Mouse (Mus musculus): ENCODE measurements at regions not wholly inside any gene's neighbourhood (a gene's known extent, or its start where the extent isn't known, plus 50 kb on each side); places are given as distances from the start of the nearest gene placed in this dataset.
A peak's percentile ranks its signal among the peaks of the same experiment; 100 is the strongest.

GRCm38 (mm10) chr12:98005671-98006469 is 253.4 kb downstream of the Galc start:
- Histone ChIP-seq H3K4me3 (ENCODE audit: low read length) (no peak overlapping the region), H3K9me3 (ENCODE audit: control insufficient read depth, low read length) (no peaks in the 10 kb centered on the region), H3K4me2 (replicated peaks; ENCODE audit: low read depth, low read length) (no peak overlapping the region), H3K4me1 (ENCODE audit: control insufficient read depth, insufficient read depth, low read length) (peaks cover 7% of the 10 kb centered on the region; the same call in 1 of the 2 replicates), H3K27ac (ENCODE audit: low read depth, low read length) (peak overlapping the region; percentile 64), H3K27me3 (ENCODE audit: control insufficient read depth, insufficient read depth, low read length) (no peaks in the 10 kb centered on the region), H3K36me3 (ENCODE audit: control insufficient read depth, insufficient read depth, low read length) (no peaks in the 10 kb centered on the region), H3K9ac (ENCODE audit: low read depth, low read length) (no peak overlapping the region)
- ATAC-seq (ENCODE audit: low FRiP score, low TSS enrichment) = peak; percentile 82; the same call in 1 of the 2 replicates
- WGBS = 49% methylated on average over 5 of the region's 5 CpGs

GRCm38 (mm10) chr12:98002217-98002616 is 257.0 kb downstream of the Galc start:
- 29% methylated on average over 5 of the region's 5 CpGs for WGBS
- no peak overlapping the region for H3K27ac ChIP-seq (ENCODE audit: low read depth, low read length)
- no peaks in the 10 kb centered on the region for H3K27me3 ChIP-seq (ENCODE audit: control insufficient read depth, insufficient read depth, low read length)
- H3K4me3 ChIP-seq (ENCODE audit: low read length) = no peak overlapping the region
- no peaks in the 10 kb centered on the region for H3K36me3 ChIP-seq (ENCODE audit: control insufficient read depth, insufficient read depth, low read length)
- no peaks in the 10 kb centered on the region for H3K9me3 ChIP-seq (ENCODE audit: control insufficient read depth, low read length)
- ATAC-seq (ENCODE audit: low FRiP score, low TSS enrichment) = peak; percentile 53; the same call in 1 of the 2 replicates
- H3K4me1 ChIP-seq (ENCODE audit: control insufficient read depth, insufficient read depth, low read length) = peaks cover 7% of the 10 kb centered on the region; the same call in 1 of the 2 replicates
- no peak overlapping the region for H3K4me2 ChIP-seq (replicated peaks; ENCODE audit: low read depth, low read length)
- no peak overlapping the region for H3K9ac ChIP-seq (ENCODE audit: low read depth, low read length)

GRCm38 (mm10) chr12:97994884-97995283 is 264.4 kb downstream of the Galc start:
- Histone ChIP-seq H3K9ac (ENCODE audit: low read depth, low read length) (no peak overlapping the region), H3K4me2 (replicated peaks; ENCODE audit: low read depth, low read length) (no peak overlapping the region), H3K4me1 (ENCODE audit: control insufficient read depth, insufficient read depth, low read length) (no peaks in the 10 kb centered on the region), H3K27me3 (ENCODE audit: control insufficient read depth, insufficient read depth, low read length) (no peaks in the 10 kb centered on the region), H3K36me3 (ENCODE audit: control insufficient read depth, insufficient read depth, low read length) (no peaks in the 10 kb centered on the region), H3K4me3 (ENCODE audit: low read length) (no peak overlapping the region), H3K9me3 (ENCODE audit: control insufficient read depth, low read length) (no peaks in the 10 kb centered on the region), H3K27ac (ENCODE audit: low read depth, low read length) (no peak overlapping the region)
- ATAC-seq (ENCODE audit: low FRiP score, low TSS enrichment) = no peak
- WGBS = 64% methylated on average over 1 of the region's 1 CpGs

- no peak for ATAC-seq (ENCODE audit: low FRiP score, low TSS enrichment)
- WGBS = 91% methylated on average over 3 of the region's 3 CpGs
- no peaks in the 10 kb centered on the region for H3K9me3 ChIP-seq (ENCODE audit: control insufficient read depth, low read length)
Measured at GRCm38 (mm10) chr12:97993937-97994336, 265.3 kb downstream of the Galc start.

GRCm38 (mm10) chr12:97983390-97983789 is 275.9 kb downstream of the Galc start:
- Histone ChIP-seq H3K27me3 (ENCODE audit: control insufficient read depth, insufficient read depth, low read length) (no peaks in the 10 kb centered on the region), H3K4me3 (ENCODE audit: low read length) (no peak overlapping the region), H3K4me2 (replicated peaks; ENCODE audit: low read depth, low read length) (no peak overlapping the region), H3K9ac (ENCODE audit: low read depth, low read length) (no peak overlapping the region), H3K27ac (ENCODE audit: low read depth, low read length) (no peak overlapping the region), H3K36me3 (ENCODE audit: control insufficient read depth, insufficient read depth, low read length) (no peaks in the 10 kb centered on the region), H3K9me3 (ENCODE audit: control insufficient read depth, low read length) (no peaks in the 10 kb centered on the region), H3K4me1 (ENCODE audit: control insufficient read depth, insufficient read depth, low read length) (no peaks in the 10 kb centered on the region)
- 100% methylated on average over 1 of the region's 1 CpGs for WGBS
- no peak for ATAC-seq (ENCODE audit: low FRiP score, low TSS enrichment)

More at GRCm38 (mm10) chr12:97993937-97994336, 265.3 kb downstream of the Galc start:
- Histone ChIP-seq H3K4me3 (ENCODE audit: low read length) (no peak overlapping the region), H3K4me2 (replicated peaks; ENCODE audit: low read depth, low read length) (no peak overlapping the region), H3K27me3 (ENCODE audit: control insufficient read depth, insufficient read depth, low read length) (no peaks in the 10 kb centered on the region), H3K4me1 (ENCODE audit: control insufficient read depth, insufficient read depth, low read length) (no peaks in the 10 kb centered on the region), H3K9ac (ENCODE audit: low read depth, low read length) (no peak overlapping the region), H3K27ac (ENCODE audit: low read depth, low read length) (no peak overlapping the region), H3K36me3 (ENCODE audit: control insufficient read depth, insufficient read depth, low read length) (no peaks in the 10 kb centered on the region)

- Histone ChIP-seq H3K36me3 (ENCODE audit: control insufficient read depth, insufficient read depth, low read length) (no peaks in the 10 kb centered on the region), H3K4me2 (replicated peaks; ENCODE audit: low read depth, low read length) (no peak overlapping the region), H3K9me3 (ENCODE audit: control insufficient read depth, low read length) (no peaks in the 10 kb centered on the region), H3K27ac (ENCODE audit: low read depth, low read length) (no peak overlapping the region), H3K27me3 (ENCODE audit: control insufficient read depth, insufficient read depth, low read length) (no peaks in the 10 kb centered on the region), H3K4me3 (ENCODE audit: low read length) (no peak overlapping the region), H3K4me1 (ENCODE audit: control insufficient read depth, insufficient read depth, low read length) (no peaks in the 10 kb centered on the region), H3K9ac (ENCODE audit: low read depth, low read length) (no peak overlapping the region)
- no peak for ATAC-seq (ENCODE audit: low FRiP score, low TSS enrichment)
- WGBS = 87% methylated on average over 3 of the region's 3 CpGs
Measured at GRCm38 (mm10) chr12:97978668-97979067, 280.6 kb downstream of the Galc start.

GRCm38 (mm10) chr12:97978178-97978651 is 281.0 kb downstream of the Galc start:
- no peak overlapping the region for H3K9ac ChIP-seq (ENCODE audit: low read depth, low read length)
- 73% methylated on average over 8 of the region's 8 CpGs for WGBS
- no peaks in the 10 kb centered on the region for H3K9me3 ChIP-seq (ENCODE audit: control insufficient read depth, low read length)
- H3K4me2 ChIP-seq (replicated peaks; ENCODE audit: low read depth, low read length) = no peak overlapping the region
- H3K4me3 ChIP-seq (ENCODE audit: low read length) = no peak overlapping the region
- no peaks in the 10 kb centered on the region for H3K36me3 ChIP-seq (ENCODE audit: control insufficient read depth, insufficient read depth, low read length)
- no peaks in the 10 kb centered on the region for H3K27me3 ChIP-seq (ENCODE audit: control insufficient read depth, insufficient read depth, low read length)
- ATAC-seq (ENCODE audit: low FRiP score, low TSS enrichment) = no peak
- no peak overlapping the region for H3K27ac ChIP-seq (ENCODE audit: low read depth, low read length)
- no peaks in the 10 kb centered on the region for H3K4me1 ChIP-seq (ENCODE audit: control insufficient read depth, insufficient read depth, low read length)

GRCm38 (mm10) chr12:97977633-97978032 is 281.6 kb downstream of the Galc start:
- WGBS = 60% methylated on average over 3 of the region's 3 CpGs
- Histone ChIP-seq H3K4me3 (ENCODE audit: low read length) (no peak overlapping the region), H3K9ac (ENCODE audit: low read depth, low read length) (no peak overlapping the region)

GRCm38 (mm10) chr12:97973909-97974510 is 285.2 kb downstream of the Galc start:
- Histone ChIP-seq H3K4me1 (ENCODE audit: control insufficient read depth, insufficient read depth, low read length) (no peaks in the 10 kb centered on the region), H3K9me3 (ENCODE audit: control insufficient read depth, low read length) (no peaks in the 10 kb centered on the region), H3K4me2 (replicated peaks; ENCODE audit: low read depth, low read length) (no peak overlapping the region), H3K36me3 (ENCODE audit: control insufficient read depth, insufficient read depth, low read length) (no peaks in the 10 kb centered on the region), H3K4me3 (ENCODE audit: low read length) (no peak overlapping the region), H3K27ac (ENCODE audit: low read depth, low read length) (no peak overlapping the region), H3K9ac (ENCODE audit: low read depth, low read length) (no peak overlapping the region), H3K27me3 (ENCODE audit: control insufficient read depth, insufficient read depth, low read length) (no peaks in the 10 kb centered on the region)
- ATAC-seq (ENCODE audit: low FRiP score, low TSS enrichment) = no peak
- 58% methylated on average over 10 of the region's 10 CpGs for WGBS

More at GRCm38 (mm10) chr12:97977633-97978032, 281.6 kb downstream of the Galc start:
- Histone ChIP-seq H3K36me3 (ENCODE audit: control insufficient read depth, insufficient read depth, low read length) (no peaks in the 10 kb centered on the region), H3K4me2 (replicated peaks; ENCODE audit: low read depth, low read length) (no peak overlapping the region), H3K27me3 (ENCODE audit: control insufficient read depth, insufficient read depth, low read length) (no peaks in the 10 kb centered on the region), H3K27ac (ENCODE audit: low read depth, low read length) (no peak overlapping the region), H3K9me3 (ENCODE audit: control insufficient read depth, low read length) (no peaks in the 10 kb centered on the region), H3K4me1 (ENCODE audit: control insufficient read depth, insufficient read depth, low read length) (no peaks in the 10 kb centered on the region)
- ATAC-seq (ENCODE audit: low FRiP score, low TSS enrichment) = no peak
